Mouse (Mus musculus) limb, embryonic 12.5 days (tissue): ENCODE data around the gene Dtx3. TPM values are rescaled to one million over a fixed set of nuclear protein-coding genes. Genes with fewer than 3 reads are reported as not detected.
"Not testable (repeated sequence)": the region's sequence is repeated elsewhere in the genome, so short reads cannot be mapped to it uniquely, and the experiment has no call there.

ENCODE experiments used
- ATAC-seq: fragments of 200-750 bp; cut with Nextera tagmentation; 2 replicates; pipeline ENCODE4 v1.8.0; 2017; ENCODE audit warnings: low read depth, moderate TSS enrichment; ENCODE audit not compliant: insufficient number of reproducible peaks, insufficient read depth, low FRiP score, low TSS enrichment
- H3K27ac ChIP-seq: fragments of 300-500 bp; sonication (generic); 2 replicates; pipeline ENCODE4 v1.5.1; 2016; ENCODE audit warnings: mild to moderate bottlenecking, moderate library complexity
- H3K27me3 ChIP-seq: fragments of 300-500 bp; sonication (generic); 2 replicates; pipeline ENCODE4 v1.6.1; 2016; ENCODE audit warnings: mild to moderate bottlenecking, moderate library complexity
- H3K36me3 ChIP-seq: fragments of 300-500 bp; sonication (generic); 2 replicates; pipeline ENCODE4 v1.6.1; 2016; ENCODE audit warnings: mild to moderate bottlenecking, moderate library complexity
- H3K4me1 ChIP-seq: fragments of 300-500 bp; sonication (generic); replicated peaks from 2 replicates; pipeline ENCODE4 v1.6.1; 2016
- H3K4me2 ChIP-seq: fragments of 300-500 bp; sonication (generic); 2 replicates; pipeline ENCODE4 v1.6.1; 2016; ENCODE audit warnings: mild to moderate bottlenecking, moderate library complexity
- H3K4me3 ChIP-seq: fragments of 300-500 bp; sonication (generic); replicated peaks from 2 replicates; pipeline ENCODE4 v1.5.1; 2016; ENCODE audit warnings: mild to moderate bottlenecking
- H3K9ac ChIP-seq: fragments of 300-500 bp; sonication (generic); replicated peaks from 2 replicates; pipeline ENCODE4 v1.6.1; 2016; ENCODE audit warnings: mild to moderate bottlenecking, moderate library complexity
- H3K9me3 ChIP-seq: fragments of 300-500 bp; sonication (generic); 2 replicates; pipeline ENCODE4 v1.6.1; 2016; ENCODE audit warnings: mild to moderate bottlenecking, moderate library complexity
- WGBS: fragments of 180-500 bp; shearing (Covaris S2); methylation state at CpG from one replicate; pipeline ENCODE4 v1.1.7; 2016; 5-methylcytosine and 5-hydroxymethylcytosine counted together
- polyA plus RNA-seq: library from polyadenylated mRNA; unstranded; fragments of >200 nt; fragmentation: Nextera tagmentation; extraction: Ambion mirVana; gene quantifications from 2 replicates; pipeline ENCODE4 v1.2.1, GENCODE M21; 2016

Dtx3 gene
- polyA plus RNA-seq, 1 experiment from 2014 or later: 150 TPM

DNA sequence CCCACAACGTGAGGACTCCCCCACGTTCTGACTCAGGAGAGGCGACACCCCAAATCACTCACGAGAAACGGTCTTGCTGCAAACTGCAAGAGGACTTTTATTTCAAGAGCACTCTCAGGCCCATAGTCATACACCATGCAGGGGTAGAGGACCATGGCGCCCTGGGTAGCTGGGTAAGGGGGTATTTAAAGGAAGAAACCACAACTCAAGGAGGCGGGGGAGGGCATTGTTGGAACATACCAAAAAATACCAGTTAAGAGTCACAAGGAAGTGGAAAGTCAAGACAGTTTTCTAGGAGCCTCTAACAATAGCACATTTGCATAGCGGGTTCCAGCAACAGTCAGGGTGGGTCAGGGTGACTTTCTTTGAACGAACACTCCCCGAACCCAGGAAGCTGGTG lies 43.0 kb downstream of the Dtx3 start:
- H3K4me3 ChIP-seq, H3K4me1 ChIP-seq, ATAC-seq, H3K27me3 ChIP-seq, H3K9ac ChIP-seq, H3K4me2 ChIP-seq, H3K36me3 ChIP-seq, H3K9me3 ChIP-seq, H3K27ac ChIP-seq: not testable (repeated sequence)
- 87% methylated on average over 10 of the region's 10 CpGs for WGBS

DNA sequence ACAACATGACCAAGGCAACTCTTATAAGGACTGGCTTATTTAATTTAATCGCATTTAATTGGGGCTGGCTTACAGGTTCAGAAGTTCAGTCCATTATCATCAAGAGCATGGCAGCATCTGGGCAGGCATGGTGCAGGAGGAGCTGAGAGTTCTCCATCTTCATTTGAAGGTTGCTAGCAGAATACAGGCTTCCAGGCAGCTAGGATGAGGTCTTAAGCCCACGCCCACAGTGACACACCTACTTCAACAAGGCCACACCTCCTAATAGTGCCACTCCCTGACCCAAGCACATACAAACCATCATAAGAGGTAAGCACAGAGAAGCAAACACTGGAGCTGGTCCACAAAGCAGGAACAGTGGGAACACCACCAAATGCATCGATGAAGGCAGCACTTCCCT lies 44.3 kb downstream of the Dtx3 start:
- not testable (repeated sequence) for H3K27me3 ChIP-seq, H3K4me3 ChIP-seq, H3K9me3 ChIP-seq, H3K9ac ChIP-seq, H3K4me1 ChIP-seq, H3K36me3 ChIP-seq, H3K4me2 ChIP-seq, H3K27ac ChIP-seq, ATAC-seq
- 88% methylated on average over 3 of the region's 3 CpGs for WGBS

DNA sequence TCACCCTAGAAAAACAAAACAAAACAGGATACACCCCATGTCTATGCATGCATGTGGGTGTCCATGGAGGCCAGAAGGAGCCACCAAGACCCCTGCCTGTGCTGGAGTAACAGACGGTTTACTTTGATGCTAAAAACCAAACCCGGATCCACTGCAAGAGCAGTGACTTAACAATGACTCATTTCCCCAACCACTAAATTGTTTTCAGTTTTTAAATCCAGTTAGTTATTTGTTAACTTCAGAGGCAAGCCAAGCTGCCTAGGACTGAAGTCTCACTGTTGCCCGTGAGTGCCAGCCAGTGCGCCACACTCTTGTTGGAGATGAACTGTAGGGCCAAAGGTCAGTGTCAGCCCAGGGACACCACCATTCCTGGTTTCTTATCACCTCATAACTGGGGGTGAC lies 45.1 kb downstream of the Dtx3 start:
- ATAC-seq: no peak
- no peak overlapping the region for H3K9ac ChIP-seq
- no peak overlapping the region for H3K4me2 ChIP-seq
- no peaks in the 10 kb centered on the region for H3K9me3 ChIP-seq
- WGBS: 83% methylated on average over 4 of the region's 4 CpGs
- no peaks in the 10 kb centered on the region for H3K27me3 ChIP-seq
- H3K4me3 ChIP-seq: no peak overlapping the region
- H3K27ac ChIP-seq: no peak overlapping the region
- H3K36me3 ChIP-seq: no peaks in the 10 kb centered on the region
- H3K4me1 ChIP-seq: no peaks in the 10 kb centered on the region

DNA sequence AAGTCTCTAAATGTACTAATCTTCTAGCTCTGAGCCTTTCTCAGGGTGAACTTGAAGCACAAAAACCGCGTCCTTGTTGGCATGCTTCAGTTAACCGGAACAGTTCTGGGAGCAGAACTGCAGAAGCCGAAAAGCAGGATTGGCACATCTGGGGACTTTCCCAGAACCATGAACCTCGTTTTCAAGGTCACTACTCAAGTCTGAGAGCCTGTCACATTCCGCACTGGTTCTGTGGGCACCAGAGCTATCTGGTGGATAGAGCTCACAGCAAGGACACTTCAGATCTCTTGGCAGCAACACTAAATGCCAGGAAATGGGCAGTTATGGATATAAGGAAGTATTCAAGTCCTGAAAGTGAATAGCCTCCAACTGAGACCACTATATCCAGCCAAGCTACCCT lies 48.4 kb downstream of the Dtx3 start:
- Histone ChIP-seq H3K9me3 (no peaks in the 10 kb centered on the region), H3K4me1 (no peaks in the 10 kb centered on the region), H3K9ac (no peak overlapping the region), H3K4me2 (no peak overlapping the region), H3K4me3 (no peak overlapping the region), H3K27ac (no peak overlapping the region), H3K36me3 (no peaks in the 10 kb centered on the region), H3K27me3 (no peaks in the 10 kb centered on the region)
- ATAC-seq: no peak
- 80% methylated on average over 6 of the region's 6 CpGs for WGBS

DNA sequence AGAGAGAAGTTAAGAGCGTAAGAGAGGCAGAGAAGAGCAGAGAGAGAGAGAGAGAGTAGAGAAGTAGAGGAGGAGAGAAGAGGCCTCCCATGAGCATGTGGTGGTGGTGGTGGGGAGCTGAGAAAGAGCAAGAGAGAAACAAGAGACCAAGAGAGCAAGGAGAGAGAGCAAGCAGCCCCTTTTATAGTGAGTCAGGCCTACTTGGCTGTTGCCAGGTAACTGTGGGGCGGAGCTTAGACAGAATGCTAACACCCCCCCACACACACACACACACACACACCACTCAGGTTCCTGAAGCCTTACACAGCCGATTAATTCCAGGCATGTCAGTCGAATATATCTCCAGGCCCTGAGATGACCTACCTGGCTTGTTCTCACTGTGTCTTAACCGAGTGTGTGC lies 50.2 kb downstream of the Dtx3 start:
- H3K4me2 ChIP-seq: no peak overlapping the region
- no peak overlapping the region for H3K27ac ChIP-seq
- WGBS: 83% methylated on average over 5 of the region's 5 CpGs
- no peaks in the 10 kb centered on the region for H3K36me3 ChIP-seq
- no peak overlapping the region for H3K9ac ChIP-seq
- H3K4me3 ChIP-seq: no peak overlapping the region
- H3K27me3 ChIP-seq: no peaks in the 10 kb centered on the region
- no peaks in the 10 kb centered on the region for H3K4me1 ChIP-seq
- H3K9me3 ChIP-seq: no peaks in the 10 kb centered on the region
- no peak for ATAC-seq

DNA sequence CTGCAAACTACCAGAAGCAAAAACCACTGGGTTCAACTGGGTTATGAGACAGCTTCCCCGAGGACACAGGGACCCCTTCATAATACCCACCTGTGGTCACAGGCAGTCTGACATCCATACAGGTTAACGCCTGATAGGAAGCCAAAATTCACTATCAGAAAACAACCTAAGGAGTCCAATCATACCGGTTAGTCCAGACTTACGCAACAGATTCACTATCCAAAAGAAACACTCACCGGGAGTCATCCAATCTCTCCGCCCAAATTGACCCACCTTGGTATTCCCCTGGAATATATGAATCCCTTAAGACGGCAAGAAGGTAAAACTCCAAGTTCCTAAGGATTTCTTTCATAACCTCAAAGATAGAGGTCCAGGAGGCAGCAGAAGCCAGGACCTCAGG lies 51.0 kb downstream of the Dtx3 start:
- H3K9ac ChIP-seq: no peak overlapping the region
- H3K4me3 ChIP-seq: no peak overlapping the region
- H3K36me3 ChIP-seq: no peaks in the 10 kb centered on the region
- no peak overlapping the region for H3K27ac ChIP-seq
- H3K4me1 ChIP-seq: no peaks in the 10 kb centered on the region
- H3K27me3 ChIP-seq: no peaks in the 10 kb centered on the region
- WGBS: 89% methylated on average over 7 of the region's 7 CpGs
- ATAC-seq: no peak
- H3K9me3 ChIP-seq: no peaks in the 10 kb centered on the region
- H3K4me2 ChIP-seq: no peak overlapping the region

DNA sequence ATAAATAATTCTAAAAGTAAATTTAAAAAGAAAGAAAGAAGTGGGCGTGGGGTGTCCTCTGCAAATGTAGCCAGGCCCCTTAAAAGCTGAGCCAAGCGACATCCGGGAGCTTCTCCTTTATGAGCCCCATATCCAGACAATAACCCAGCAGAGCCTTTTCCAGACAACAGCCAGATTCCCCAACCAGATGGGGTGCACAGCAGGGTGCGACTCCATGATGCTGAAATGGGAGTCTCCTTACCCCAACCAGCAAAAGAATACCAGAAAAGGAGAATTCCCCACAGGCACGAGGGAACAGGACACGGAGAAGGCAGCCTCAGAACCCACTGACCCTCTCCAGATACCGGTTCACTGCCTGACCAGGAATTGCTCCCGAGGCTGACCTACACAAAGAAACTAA lies 52.3 kb downstream of the Dtx3 start:
- Histone ChIP-seq H3K27ac (no peak overlapping the region), H3K4me2 (no peak overlapping the region), H3K9ac (no peak overlapping the region), H3K36me3 (no peaks in the 10 kb centered on the region), H3K4me3 (no peak overlapping the region), H3K27me3 (no peaks in the 10 kb centered on the region), H3K9me3 (no peaks in the 10 kb centered on the region), H3K4me1 (no peaks in the 10 kb centered on the region)
- ATAC-seq: no peak
- WGBS: 81% methylated on average over 8 of the region's 8 CpGs

DNA sequence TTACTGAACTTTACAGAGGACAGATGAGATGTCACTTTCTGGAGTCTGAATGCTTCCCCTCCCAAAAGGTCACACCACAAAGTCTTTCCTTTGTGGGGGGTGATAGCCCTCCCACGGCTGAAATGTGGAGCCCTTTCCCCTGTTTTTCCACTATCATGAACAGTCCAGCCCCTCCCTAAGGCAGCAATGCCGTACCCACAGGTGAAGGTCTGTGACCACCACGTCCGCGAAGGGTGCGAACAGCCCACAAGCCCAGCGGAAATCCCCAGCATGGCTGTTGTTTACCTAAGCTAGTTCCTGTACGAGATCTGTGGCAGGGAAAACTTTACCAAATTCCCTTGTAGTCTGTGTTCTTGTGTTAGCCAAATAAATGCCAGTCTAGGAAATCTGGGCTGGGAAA lies 54.0 kb downstream of the Dtx3 start:
- no peak overlapping the region for H3K9ac ChIP-seq
- H3K27ac ChIP-seq: no peak overlapping the region
- no peaks in the 10 kb centered on the region for H3K36me3 ChIP-seq
- no peaks in the 10 kb centered on the region for H3K27me3 ChIP-seq
- no peak overlapping the region for H3K4me2 ChIP-seq
- 75% methylated on average over 8 of the region's 8 CpGs for WGBS
- no peaks in the 10 kb centered on the region for H3K9me3 ChIP-seq
- no peaks in the 10 kb centered on the region for H3K4me1 ChIP-seq
- H3K4me3 ChIP-seq: no peak overlapping the region
- ATAC-seq: no peak

DNA sequence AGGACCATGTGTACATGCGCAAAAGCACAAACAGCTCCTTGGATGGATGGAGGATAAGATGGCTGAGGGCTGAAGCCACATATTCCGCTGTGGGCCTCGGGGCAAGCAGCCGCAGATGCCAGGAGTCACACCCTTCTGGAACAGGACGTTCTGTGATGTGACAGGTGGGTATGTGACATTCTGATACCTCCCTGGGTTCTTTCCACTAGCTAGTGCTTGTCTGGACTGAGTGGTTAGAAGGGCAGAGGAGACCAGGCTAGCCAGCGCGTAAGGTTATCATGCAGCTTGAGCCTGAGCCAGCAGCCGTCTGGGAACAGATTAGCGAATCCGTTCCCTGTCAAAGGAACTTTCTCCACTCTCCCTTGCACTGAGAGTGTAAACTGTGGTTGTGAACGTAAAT lies 54.6 kb downstream of the Dtx3 start:
- Histone ChIP-seq H3K9me3 (no peaks in the 10 kb centered on the region), H3K4me3 (no peak overlapping the region), H3K4me1 (no peaks in the 10 kb centered on the region), H3K9ac (no peak overlapping the region), H3K36me3 (no peaks in the 10 kb centered on the region), H3K4me2 (no peak overlapping the region), H3K27ac (no peak overlapping the region), H3K27me3 (no peaks in the 10 kb centered on the region)
- ATAC-seq: no peak
- WGBS: 82% methylated on average over 11 of the region's 11 CpGs

Other genes with a start within 250 kb of the Dtx3 start
- 74.6 and 89.2 TPM in 2 replicates for gene Ctdsp2, start 217.0 kb downstream of the Dtx3 start, polyA plus RNA-seq
- gene Avil, start 195.0 kb downstream of the Dtx3 start, polyA plus RNA-seq: 0.15 and 1.1 TPM in 2 replicates
- 85.2 and 99.1 TPM in 2 replicates for gene Tsfm, start 164.9 kb downstream of the Dtx3 start, polyA plus RNA-seq
- gene Mettl1, start 154.3 kb downstream of the Dtx3 start, polyA plus RNA-seq: 52.5 and 53.7 TPM in 2 replicates
- gene Eef1akmt3, start 154.2 kb downstream of the Dtx3 start, polyA plus RNA-seq: 0.50 TPM in 2 replicates
- gene Cyp27b1, start 147.5 kb downstream of the Dtx3 start, polyA plus RNA-seq: 0.16 TPM in 1 of 2 replicates, not detected in the other
- 1.5 and 1.9 TPM in 2 replicates for gene March9, start 135.5 kb downstream of the Dtx3 start, polyA plus RNA-seq
- 2,363 and 2,376 TPM in 2 replicates for gene Cdk4, start 132.2 kb downstream of the Dtx3 start, polyA plus RNA-seq
- 171 and 172 TPM in 2 replicates for gene Tspan31, start 125.5 kb downstream of the Dtx3 start, polyA plus RNA-seq
- 0.38 TPM in 1 of 2 replicates, not detected in the other for gene Agap2, start 120.4 kb downstream of the Dtx3 start, polyA plus RNA-seq
- 58.7 and 65.5 TPM in 2 replicates for gene Os9, start 74.6 kb downstream of the Dtx3 start, polyA plus RNA-seq
- gene B4galnt1, start 30.5 kb downstream of the Dtx3 start, polyA plus RNA-seq: 4.3 and 5.0 TPM in 2 replicates
- 3.4 and 3.5 TPM in 2 replicates for gene Slc26a10, start 15.1 kb downstream of the Dtx3 start, polyA plus RNA-seq
- gene Arhgef25, start 5.6 kb downstream of the Dtx3 start, polyA plus RNA-seq: 67.5 and 74.1 TPM in 2 replicates
- 27.3 and 28.0 TPM in 2 replicates for gene Pip4k2c, start 15.9 kb upstream of the Dtx3 start, polyA plus RNA-seq
- gene Kif5a, start 67.6 kb upstream of the Dtx3 start, polyA plus RNA-seq: 5.3 and 5.6 TPM in 2 replicates
- 174 and 183 TPM in 2 replicates for gene Dctn2, start 70.6 kb upstream of the Dtx3 start, polyA plus RNA-seq
- gene Mbd6, start 93.3 kb upstream of the Dtx3 start, polyA plus RNA-seq: 17.2 and 19.8 TPM in 2 replicates
- gene Mars, start 116.1 kb upstream of the Dtx3 start, polyA plus RNA-seq: 144 and 145 TPM in 2 replicates
- 5.7 and 6.5 TPM in 2 replicates for gene Arhgap9, start 126.2 kb upstream of the Dtx3 start, polyA plus RNA-seq
- 11.0 and 14.2 TPM in 2 replicates for gene Gli1, start 146.2 kb upstream of the Dtx3 start, polyA plus RNA-seq
- gene Inhbe, start 158.7 kb upstream of the Dtx3 start, polyA plus RNA-seq: 0.04 and 0.08 TPM in 2 replicates
- not detected in 2 replicates for gene Inhbc, start 174.7 kb upstream of the Dtx3 start, polyA plus RNA-seq
- 45.6 and 56.4 TPM in 2 replicates for gene R3hdm2, start 184.6 kb upstream of the Dtx3 start, polyA plus RNA-seq